Mouse (Mus musculus) B cell, adult 2 months (primary cell): ENCODE measurements around the gene Zfand3.

Experiments
- DNase-seq, 2 experiments: peaks; one replicate each; pipeline ENCODE4 v3.0.0; 2022

Gene Zfand3

DNA sequence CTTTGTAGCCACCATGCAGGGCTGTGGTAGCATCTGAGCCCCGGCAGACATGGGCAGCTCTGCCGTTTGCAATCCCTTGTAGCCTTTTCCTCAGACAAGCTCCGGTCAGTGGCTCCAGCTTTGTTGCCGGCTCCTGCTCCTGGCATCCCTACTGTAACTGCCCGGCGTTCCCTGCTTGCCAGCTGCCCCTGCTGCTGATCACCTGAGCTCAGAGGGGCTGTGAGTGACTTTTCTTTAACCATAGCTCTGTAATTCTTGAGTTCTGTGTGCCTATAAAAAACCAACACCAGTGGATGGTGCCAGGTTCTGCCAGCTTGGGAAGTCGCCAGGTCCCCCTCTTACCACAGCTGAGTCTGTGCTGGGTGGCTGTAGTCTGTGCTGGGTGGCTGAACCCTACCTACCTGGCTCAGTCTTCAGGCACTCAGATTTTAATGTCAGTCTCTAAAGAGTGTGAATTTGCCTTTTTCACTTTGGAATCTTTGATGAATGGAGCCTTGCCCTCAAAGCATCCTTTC lies 150.9 kb downstream of the Zfand3 start:
- DNase-seq, result no peak

DNA sequence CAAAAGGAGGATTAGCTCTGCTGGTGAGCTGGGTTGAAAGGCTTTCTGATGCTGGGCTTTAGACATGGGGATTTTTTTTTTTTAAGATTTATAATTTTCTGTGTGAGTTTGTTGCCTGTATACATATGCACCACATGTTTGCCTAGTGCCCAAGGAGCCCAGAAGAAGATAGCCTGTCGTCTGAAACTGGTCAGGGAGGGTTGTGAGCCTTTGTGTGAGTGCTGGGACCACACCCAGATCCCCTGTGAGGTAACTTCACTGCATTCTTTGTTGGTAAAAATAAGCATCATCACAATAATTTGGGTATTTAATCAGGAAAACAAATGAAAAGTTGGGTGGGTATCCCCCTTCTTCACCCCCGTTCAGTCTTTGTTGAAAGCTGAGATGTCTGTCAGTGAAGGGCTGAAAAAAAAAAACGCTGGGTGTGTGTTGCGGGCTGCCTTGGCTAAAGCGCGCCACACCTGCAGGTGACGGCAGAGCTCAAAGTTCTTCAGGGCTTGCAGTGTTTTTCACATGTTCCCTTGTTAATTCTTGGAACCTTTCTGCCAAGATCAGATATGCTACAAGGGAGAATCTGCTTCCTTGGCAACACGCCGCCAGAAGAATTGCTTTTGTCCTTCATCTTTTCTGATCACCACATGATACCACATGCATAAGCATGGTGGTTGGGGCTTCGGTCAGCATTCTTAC lies 154.0 kb downstream of the Zfand3 start:
- DNase-seq, result no peak

DNA sequence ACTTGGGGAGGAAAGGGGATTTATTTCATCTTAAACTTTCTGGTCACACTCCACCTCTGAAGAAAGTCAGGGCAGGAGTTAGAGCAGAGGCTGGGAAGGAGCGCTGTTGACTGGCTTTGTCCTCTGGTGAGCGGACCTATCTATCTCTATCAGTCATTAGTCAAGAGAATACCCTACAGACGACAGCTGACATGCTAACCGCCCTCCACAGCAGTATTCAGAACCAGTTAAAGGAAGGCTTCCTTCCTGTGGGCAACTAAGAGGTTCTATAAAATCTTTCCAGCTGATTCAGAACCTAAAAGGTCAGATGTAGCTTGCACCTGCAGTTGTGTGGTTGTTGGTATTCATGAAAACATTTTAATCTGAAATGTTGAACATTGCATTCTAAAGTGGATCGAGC lies 154.8 kb downstream of the Zfand3 start:
- DNase-seq, result no peak

DNA sequence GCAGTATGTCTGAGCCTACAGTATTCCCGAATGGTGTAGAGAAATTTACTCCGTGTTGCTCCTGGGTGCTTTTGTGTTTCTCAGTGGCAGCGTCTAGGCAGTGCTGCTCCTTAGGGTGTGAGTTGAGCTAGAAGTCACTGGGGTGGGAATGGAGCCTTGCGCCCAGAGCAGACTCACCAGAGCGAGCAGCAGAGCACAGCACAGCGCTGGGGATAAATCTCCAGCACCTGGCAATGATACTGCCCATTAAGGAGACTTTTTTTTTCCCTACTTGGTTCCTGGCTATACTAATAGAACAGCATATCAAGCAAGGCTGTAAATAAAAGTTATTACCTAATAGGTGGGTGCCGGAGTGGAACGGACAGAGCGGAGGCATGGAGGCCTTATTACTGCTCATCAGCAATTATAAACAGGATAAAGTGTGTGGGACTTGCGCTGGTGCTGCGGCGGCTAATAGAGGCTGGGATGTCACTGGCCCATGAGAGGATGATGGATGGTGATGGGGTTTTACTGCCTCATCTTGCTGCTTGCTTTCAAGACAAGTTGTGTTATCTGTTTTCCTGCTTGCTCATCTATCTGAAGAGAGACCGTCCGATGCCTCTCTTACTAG lies 156.4 kb downstream of the Zfand3 start:
- no peak for DNase-seq

DNA sequence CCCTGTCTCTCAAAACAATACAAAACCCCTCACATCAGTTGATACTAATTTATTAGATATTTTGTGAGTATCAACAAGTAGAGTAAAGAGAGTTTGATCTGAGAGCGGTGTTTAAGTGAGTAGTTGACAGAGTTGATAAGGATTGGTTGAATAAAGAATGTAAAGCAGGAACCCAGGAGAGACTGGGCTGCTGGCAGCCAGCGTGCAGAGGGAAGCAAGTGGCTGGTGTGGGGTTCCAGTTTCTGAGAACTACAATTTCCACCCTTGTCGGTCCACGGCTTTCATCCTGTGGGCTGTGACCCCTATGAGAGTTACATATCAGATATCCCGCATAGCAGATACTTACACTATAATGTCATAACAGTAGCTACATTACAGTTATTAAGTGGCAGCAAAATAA lies 158.4 kb downstream of the Zfand3 start:
- DNase-seq, result no peak

DNA sequence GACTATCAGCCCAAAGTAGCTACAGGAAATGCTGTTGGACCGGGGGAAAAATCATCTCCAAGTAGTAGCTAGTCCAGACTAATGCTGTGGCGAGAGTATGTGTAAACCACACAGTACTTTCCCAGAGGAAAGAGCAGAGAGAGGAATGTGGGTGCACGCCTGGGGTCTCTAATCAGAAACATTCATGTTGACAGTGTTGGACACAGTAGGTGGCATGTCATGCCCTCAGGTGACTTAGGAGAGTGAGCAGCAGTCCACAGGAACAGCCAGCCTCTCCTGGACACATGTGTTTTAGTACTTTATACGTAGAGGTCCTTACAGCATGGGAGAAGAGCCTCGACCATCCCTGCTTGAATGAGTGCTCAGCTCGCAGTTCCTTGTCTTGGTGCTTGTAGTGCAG lies 159.3 kb downstream of the Zfand3 start:
- DNase-seq, result no peak

DNA sequence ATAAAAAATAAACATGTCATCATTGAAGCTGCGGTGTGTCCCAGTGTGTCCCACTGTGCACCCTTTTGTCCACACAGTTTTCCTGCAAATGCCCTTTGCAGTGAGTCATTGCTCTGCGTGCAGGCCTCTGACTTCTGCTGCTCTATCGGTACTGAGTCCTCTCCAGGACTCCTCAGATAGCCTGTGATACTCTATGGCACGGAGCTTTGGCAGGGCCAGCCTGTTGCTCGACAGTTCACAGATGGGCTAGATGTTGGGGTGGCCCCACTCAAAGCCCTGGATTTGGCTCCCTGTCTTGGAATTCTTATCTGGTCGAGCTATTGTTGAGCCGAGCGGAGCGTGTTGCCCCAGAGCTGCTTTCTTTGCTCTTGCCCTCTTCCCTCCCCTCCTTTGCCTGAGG lies 160.3 kb downstream of the Zfand3 start:
- no peak for DNase-seq

DNA sequence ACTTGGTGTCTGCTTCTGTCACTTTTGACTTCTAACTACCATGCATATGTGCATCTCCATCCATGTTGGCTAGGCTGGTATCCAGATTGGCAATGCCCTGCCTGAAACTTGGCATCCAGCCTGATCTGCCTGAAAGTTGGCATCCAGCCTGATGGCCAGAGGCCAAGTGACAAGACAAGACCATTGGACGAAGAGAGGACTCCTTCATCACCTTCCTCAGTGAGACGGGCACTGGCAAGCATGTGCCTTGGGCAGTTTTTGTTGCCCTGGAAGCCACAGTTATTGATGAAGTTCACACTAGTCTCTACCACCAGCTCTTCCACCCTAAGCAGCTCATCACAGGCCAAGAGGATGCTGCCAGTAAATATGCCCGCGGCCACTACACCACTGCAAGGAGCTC lies 172.9 kb downstream of the Zfand3 start:
- no peak for DNase-seq

DNA sequence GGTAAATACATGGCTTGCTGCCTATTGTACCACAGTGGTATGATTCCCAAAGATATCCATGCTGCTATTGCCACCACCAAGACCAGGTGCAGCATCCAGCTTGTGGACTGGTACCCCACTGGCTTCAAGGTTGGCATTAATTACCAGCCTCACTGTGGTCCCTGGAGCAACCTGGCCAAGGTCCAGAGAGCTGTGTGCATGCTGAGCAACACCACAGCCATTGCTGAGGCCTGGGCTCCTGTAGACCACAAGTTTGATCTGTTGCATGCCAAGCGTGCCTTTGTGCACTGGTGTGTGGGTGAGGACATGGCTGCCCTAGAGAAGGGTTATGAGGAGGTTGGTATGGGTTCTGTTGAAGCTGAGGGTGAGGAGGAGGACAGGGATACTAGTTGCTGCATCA lies 173.9 kb downstream of the Zfand3 start:
- no peak for DNase-seq

DNA sequence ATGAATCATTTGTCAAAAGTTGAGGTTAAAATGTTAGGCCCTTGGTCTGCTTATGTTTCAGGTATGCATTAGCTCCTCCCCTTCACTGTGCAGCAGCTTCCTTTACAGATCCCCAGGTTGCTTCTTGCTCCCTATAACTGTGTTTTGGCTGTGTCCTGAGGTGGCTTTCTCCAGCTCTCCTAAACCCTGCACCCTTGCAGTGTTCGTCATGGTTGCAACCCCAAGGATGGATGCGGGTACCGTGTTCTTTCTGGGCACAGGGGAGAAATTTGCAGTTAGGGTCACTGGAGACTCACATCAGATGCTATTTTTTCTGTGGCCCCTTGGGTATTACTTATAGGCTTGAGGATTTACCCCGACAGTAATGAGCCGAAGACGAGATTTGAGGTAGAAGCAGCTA lies 175.7 kb downstream of the Zfand3 start:
- no peak for DNase-seq

DNA sequence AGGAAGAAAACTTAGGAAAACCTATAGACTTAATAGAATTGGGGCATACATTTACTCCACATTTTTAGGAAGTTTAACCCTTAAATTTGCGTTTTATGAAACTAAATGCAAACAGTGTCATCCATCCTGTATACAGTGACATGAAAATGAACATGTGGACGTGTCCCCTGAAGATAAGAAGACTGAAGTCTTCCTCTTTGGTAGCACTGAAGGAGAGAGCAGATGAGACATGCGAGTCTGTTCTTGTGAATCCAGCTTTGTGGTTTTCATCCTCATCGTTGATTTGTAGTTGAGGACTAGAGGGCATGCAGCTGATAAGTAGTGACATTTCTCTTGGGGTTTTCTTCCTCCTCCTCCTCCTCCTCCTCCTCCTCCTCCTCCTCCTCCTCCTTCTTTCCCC lies 177.0 kb downstream of the Zfand3 start:
- DNase-seq, result no peak

DNA sequence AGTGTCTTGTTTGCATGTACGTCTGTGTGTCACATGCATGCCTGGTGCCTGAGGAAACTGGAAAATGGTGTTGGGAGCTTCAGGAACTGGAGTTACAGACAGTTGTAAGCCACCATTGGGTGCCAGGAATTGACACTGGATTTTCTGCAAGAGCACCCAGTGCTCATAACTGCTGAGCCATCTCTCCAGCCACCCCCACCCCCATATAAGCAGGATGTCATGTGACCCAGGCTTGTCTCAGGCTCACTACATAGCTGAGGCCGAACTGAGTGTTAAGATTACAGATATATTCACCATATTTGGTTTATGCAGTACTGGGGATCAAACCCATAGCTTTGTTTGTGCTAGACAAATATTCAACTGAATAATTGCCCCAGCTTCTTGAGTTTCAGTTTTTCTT lies 177.5 kb downstream of the Zfand3 start:
- DNase-seq, result no peak

DNA sequence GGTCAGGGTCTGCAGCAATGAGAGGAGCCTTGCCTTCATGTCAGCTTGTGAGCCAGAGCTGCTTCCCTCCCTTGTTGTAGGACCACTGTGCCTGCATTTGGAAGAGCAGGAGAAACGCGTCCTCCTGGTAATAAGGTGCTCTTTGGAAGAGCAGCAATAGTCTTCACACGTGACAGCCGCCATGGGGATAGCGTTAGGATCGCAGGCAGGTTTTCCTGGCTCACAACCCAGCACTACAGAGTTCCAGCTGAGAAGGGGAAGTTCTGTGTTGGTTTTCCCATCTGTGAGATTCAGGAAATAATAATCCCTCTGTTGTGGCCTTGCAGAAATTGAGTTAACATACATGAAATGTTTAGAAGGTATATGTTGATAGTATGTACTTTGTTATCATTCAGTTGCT lies 179.0 kb downstream of the Zfand3 start:
- no peak for DNase-seq

DNA sequence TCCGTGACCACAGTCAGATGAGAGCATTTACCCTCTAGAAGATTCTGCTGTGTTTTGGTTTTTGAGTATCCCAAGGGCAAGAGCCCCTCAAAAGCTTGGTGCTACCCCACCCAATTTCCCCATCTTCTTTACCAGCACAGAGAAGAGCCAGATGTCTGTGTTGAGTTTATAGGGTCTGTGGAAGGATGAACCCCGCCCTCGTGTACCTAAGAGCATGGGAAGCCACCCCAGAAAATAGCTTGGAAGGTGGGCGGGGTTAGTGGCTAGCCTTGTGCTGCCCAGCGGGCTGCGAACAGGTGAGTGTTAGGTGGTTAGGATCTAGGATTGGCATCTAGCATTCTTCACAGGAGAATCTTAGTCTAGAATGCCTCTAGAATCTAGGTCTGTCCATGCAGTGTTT lies 182.6 kb downstream of the Zfand3 start:
- no peak for DNase-seq

DNA sequence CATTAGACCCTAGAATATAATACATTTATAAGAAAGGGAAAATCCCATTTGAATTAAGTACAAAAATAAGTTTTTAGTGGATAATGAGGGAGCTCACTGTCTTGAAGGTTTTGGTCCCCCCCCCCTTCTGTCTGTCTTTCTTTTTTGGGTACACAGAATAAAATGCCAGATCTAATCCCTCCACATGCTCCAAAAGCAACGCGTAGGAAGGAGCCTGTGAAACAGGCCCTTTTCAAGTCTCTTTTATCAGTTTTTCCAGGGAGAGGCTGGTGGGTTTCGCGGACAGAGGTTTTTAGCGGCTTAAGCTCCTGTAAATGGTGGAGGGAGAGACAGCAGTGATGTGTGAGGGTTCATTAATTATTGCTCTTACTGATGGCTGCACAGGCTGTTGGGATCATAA lies 183.0 kb downstream of the Zfand3 start:
- DNase-seq, result no peak

DNA sequence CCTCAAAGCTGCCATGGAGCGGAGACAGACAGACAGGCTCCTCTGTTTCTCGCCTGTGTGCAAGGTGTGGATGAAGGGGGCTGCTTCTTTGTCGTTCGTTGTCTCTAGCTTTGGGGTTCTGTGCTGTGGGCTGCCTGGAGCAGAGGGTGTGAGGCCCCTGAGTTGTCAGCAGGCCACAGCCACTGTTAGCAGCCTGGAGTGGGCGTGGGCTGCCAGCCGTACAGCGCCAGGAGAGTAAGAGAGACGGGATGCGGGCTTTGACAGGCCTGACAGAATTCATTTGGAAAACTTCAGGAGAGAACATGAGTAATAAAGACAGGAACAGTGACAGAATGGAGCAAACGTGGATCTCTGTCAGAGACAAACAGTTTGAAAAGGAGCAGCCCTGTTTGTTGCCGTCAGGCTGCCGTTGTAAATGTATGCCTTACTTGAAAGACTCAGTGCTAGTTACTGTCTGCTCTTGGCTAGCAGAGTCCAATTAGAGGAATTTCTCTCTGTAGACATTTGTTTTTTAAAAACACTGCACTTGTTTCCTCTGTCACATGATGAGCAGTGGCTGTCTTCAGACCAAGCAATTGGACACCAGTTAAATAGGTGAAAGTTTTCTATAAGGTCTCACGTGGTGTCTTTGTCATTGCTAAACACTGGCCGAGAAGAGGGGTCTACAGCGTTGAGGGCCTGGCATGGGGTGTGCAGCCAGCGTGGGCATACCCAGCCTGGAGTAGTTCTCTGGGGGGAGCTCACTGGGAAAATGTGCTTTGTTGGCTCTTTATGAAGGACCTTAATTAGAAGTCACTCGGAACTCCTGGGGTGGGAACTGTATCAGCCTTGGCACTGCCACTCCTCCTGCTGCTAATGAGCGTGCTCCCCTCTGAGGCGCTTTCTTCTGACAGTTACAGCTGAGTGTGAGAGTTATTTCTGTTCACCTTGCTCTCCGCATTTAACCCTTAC lies 183.8 kb downstream of the Zfand3 start:
- DNase-seq, result no peak

DNA sequence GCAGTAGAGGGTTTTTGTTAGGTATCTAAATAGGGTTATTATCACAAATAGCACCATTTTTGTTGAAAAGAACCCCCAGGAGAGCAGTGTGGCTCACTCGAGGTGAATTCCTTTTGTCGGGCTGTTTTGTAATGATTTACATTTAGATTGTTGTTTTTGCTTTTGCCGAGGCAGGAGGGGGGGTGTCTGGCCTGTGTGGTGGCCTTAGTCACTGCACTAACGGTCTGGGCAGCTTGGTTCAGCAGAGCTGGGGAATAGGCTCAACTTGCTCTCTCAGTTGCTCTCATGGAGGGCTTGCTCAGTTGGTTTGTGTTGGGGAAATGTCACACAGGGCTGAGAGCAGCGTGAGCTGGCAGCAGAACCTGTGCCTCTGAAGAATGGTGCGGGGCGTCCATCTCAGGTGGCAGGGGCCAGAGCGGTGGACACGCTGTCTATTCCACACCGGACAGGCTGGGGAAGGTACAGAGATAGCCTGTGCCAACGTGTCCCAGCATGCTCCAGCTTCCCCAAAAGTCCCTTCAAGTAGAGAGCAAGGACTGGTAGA lies 186.6 kb downstream of the Zfand3 start:
- no peak for DNase-seq

DNA sequence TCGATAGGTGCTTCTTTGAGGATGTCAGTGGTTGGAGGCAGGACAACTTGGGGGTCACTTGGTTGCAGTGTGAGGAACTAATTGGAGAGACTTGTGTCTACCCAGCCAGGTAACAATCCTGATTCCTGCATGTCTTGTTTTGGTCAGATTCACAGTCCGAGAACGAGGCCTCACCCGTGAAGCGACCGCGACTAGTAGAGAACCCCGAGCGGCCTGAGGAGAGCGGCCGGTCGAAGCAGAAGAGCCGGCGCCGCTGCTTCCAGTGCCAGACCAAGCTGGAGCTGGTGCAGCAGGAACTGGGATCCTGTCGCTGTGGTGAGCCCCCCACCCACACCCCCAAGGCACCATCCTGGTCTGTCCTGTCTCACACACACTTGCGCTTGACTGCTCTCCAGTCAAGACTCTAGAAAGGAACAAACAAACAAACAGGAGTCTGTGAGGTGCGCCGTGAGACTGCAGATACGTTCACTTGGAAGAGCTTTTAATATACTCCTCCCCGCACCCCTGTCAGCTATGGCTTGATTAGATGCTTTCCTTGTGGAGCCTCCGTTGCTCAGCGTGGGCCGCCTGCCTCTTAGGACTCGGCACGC lies 188.0 kb downstream of the Zfand3 start:
- DNase-seq, result no peak

DNA sequence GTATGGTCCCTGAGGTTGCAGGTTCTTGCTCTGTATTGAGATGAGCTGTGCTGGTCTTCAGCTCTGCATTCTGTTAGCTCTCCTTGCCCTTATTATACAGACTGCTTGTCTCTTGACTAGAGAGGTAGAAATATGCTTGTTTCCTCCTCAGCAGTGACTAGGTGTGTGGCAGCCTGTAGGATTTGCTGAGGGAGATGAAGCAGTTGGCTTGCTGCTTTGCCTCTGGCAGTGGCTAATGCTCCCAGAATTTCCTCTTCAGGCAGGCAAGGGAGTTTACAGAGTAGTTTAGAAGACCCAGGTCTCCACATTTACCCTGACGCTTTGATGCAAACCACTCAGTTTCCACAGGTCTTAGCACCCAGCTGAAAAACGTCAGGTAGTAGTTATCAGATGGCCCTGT lies 189.1 kb downstream of the Zfand3 start:
- DNase-seq, result no peak

DNA sequence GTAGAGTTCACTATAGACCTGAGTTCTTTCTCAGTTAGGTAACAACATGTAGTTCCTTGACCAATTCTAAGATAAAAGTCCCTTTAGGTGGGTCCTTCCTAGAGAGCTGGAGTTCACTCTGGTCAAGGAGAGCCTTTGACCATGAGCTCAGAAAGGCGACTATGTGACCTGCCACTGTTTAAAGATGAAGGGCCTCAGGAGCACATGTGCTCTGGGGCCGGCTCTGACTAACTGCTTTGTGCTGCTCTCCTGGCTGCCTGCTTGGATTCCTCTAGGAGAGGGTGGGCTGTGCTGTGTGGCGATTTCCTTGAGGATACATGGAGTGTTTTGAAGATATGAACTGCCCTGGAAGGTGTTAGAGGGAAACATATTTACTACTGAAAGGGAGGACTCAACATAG lies 189.6 kb downstream of the Zfand3 start:
- DNase-seq, result no peak

DNA sequence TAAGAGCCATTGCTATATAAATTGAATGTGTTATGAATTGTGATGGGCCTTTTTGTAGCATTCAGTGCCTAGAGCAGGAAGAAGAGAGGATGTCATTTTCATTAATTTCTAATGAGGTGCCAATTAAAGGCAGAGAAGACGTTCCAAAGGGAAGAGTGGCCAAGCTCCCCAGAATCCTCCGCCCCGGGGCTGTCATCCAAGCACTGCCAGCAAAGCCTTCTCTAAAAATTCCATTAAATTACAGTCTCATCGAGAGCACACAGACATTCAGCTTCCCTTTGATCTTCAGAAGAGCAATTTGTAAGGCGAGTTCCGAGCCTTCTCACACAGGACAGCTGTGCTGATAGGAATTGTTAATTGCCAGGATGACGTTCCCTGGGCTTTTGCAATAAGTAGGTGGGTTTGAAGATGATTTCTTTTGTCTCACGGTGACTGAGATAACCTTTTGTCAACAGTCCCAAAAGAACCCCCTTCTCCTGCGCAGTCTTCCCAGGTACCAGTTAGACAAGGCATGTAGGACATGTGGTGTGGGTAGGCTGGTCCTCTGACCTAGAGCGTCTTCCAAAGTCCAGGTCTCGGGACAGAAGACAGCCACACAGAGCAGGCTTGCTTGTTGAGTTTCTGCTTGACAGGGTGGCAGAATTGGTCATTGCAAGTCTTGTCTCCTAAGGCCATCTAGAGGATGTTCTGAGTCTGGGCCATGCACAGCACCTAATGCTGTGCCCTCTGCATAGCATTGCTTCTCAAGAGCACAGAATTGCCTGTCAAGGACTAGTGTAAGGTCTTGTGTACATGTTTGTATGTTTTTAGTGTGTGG lies 190.3 kb downstream of the Zfand3 start:
- no peak for DNase-seq

DNA sequence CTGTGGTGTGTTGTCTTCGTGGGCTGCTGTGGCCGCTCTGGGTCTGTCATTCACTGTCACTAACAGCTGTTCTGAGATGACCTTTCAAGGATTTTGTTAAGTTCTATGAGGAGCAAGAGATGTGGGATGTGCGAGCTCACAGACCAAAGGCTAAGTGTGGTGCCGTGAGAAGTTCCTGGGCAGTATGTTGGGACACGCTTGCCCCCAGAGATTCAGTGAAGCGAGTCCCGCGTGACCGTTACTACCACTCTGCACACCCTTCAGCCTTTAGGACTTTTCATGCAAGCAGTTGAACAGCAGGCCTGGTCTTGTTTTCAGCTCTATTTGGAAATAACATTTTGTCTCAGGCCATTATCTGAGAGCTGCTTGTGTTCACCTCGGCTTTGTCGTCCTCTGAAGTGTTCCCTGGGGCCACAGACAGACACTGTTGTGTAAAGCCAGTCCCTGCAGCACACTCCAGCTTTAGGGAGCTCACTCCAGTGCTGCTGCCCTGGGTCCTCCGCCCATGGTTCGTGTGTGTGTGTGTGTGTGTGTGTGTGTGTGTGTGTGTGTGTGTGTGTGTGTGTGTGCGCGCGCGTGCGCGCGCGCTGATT lies 191.2 kb downstream of the Zfand3 start:
- DNase-seq, result no peak
